Mouse (Mus musculus): ENCODE results near the gene Ngdn. TPM values are rescaled to one million over a fixed set of nuclear protein-coding genes. Genes with fewer than 3 reads are reported as not detected.
A peak's percentile ranks its signal among the peaks of the same experiment; 100 is the strongest.

Ngdn gene
- polyA plus RNA-seq, 1 experiment from 2014 or later = 28.8 TPM

DNA sequence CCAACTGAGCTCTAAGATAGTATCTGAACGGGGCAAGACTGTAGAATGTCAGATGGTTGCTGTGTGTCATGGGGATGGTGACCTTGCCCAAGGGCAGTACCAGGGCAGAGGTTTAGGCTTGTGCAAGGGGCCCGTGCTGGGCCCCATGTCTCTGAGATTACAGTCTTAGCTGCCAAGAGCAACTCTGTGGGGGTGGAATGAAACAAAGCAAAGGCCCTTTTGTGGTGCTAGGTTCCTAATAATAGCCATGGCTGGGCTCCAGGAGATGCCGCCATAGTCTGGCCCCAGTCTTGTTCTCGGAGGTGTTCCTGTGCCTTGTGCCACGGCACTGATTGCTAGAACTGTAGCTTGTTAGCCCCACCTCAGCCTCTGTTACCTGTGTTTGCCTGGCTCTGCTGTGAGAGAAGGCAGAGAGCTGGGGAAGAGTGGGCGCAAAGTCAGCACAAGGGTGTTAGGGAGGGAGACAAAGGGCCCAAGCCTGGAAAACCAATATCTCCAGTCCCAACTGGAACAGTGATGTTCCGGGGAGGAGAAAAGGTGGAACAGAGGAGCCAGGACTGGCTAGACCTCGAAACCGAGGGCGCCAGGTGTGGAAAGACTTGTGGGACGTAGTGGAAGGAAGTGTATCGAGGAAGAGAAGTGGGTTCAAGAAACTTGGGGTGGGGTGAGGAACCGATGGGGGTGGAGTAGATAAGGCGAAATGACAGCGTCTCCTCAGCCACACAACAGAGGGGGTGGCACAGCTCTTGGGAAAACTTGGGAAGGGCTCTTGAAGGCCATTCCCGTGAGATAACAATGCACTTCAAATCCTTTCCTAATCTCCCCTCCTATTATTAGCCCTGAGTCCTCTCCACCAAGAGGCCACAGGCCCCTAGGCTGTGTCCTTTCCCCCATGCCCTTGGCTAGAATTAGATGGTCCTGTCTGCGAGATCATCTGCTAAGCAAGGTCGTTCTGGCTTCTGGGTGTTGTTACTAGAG lies 11.1 kb upstream of the Ngdn start:
- 44% methylated on average over 18 of the region's 18 CpGs for WGBS (ENCODE audit: insufficient replicate concordance)
- ATAC-seq (ENCODE audit: low read depth) = no peak
- H3K4me1 ChIP-seq (ENCODE audit: control insufficient read depth, low read depth, low read length) = peaks cover 4% of the 10 kb centered on the region

GRCm38 (mm10) chr14:55005506-55005905 lies 9.7 kb upstream of the Ngdn start:
- Histone ChIP-seq H3K9me3 (replicated peaks; ENCODE audit: control insufficient read depth, low read length) (no peaks in the 10 kb centered on the region), H3K4me1 (ENCODE audit: control insufficient read depth, low read depth, low read length) (peaks cover 4% of the 10 kb centered on the region), H3K36me3 (ENCODE audit: control insufficient read depth, insufficient read depth) (no peaks in the 10 kb centered on the region), H3K27ac (ENCODE audit: low read length) (no peak overlapping the region), H3K9ac (ENCODE audit: low read depth, low read length) (no peak overlapping the region), H3K27me3 (ENCODE audit: control insufficient read depth, insufficient read depth, low read depth, low read length) (no peaks in the 10 kb centered on the region), H3K4me3 (ENCODE audit: low read depth, low read length) (no peak overlapping the region), H3K4me2 (ENCODE audit: low read depth, low read length) (no peak overlapping the region)
- 77% methylated on average over 2 of the region's 2 CpGs for WGBS (ENCODE audit: insufficient replicate concordance)
- no peak for ATAC-seq (ENCODE audit: low read depth)

More for the DNA sequence above, 11.1 kb upstream of the Ngdn start:
- H3K27me3 ChIP-seq (ENCODE audit: control insufficient read depth, insufficient read depth, low read depth, low read length) = no peaks in the 10 kb centered on the region
- no peak overlapping the region for H3K4me3 ChIP-seq (ENCODE audit: low read depth, low read length)
- H3K4me2 ChIP-seq (ENCODE audit: low read depth, low read length) = no peak overlapping the region
- H3K36me3 ChIP-seq (ENCODE audit: control insufficient read depth, insufficient read depth) = no peaks in the 10 kb centered on the region
- no peak overlapping the region for H3K27ac ChIP-seq (ENCODE audit: low read length)
- no peak overlapping the region for H3K9ac ChIP-seq (ENCODE audit: low read depth, low read length)
- H3K9me3 ChIP-seq (replicated peaks; ENCODE audit: control insufficient read depth, low read length) = no peaks in the 10 kb centered on the region

- WGBS (ENCODE audit: insufficient replicate concordance) = 71% methylated on average over 8 of the region's 8 CpGs
- Histone ChIP-seq H3K4me1 (ENCODE audit: control insufficient read depth, low read depth, low read length) (peaks cover 4% of the 10 kb centered on the region), H3K9me3 (replicated peaks; ENCODE audit: control insufficient read depth, low read length) (no peaks in the 10 kb centered on the region), H3K4me3 (ENCODE audit: low read depth, low read length) (no peak overlapping the region), H3K36me3 (ENCODE audit: control insufficient read depth, insufficient read depth) (no peaks in the 10 kb centered on the region), H3K27ac (ENCODE audit: low read length) (no peak overlapping the region), H3K9ac (ENCODE audit: low read depth, low read length) (no peak overlapping the region), H3K27me3 (ENCODE audit: control insufficient read depth, insufficient read depth, low read depth, low read length) (no peaks in the 10 kb centered on the region), H3K4me2 (ENCODE audit: low read depth, low read length) (no peak overlapping the region)
- no peak for ATAC-seq (ENCODE audit: low read depth)
Observed at GRCm38 (mm10) chr14:55005967-55006366, 9.3 kb upstream of the Ngdn start.

DNA sequence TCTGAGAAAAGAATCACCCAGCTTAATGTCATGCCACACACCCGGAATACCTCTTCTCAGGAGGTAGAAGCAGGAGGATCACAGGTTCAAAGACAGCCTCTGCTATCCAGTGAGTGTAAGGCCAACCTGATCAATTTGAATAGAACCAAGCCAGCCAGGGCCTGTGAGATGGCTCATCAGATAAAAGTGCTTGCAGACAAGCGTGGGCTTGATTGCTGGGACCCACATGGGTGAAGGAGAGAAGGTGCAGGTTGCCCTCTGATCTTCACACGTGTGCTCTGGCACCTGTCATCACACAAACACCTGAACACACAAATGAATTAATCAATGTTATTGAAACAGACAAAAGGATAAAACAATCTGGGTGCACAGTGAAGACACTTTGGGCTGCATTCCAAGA lies 8.7 kb upstream of the Ngdn start:
- 44% methylated on average over 3 of the region's 3 CpGs for WGBS (ENCODE audit: insufficient replicate concordance)
- H3K4me2 ChIP-seq (ENCODE audit: low read depth, low read length) = no peak overlapping the region
- no peak for ATAC-seq (ENCODE audit: low read depth)

GRCm38 (mm10) chr14:55007120-55007908 lies 7.9 kb upstream of the Ngdn start:
- Histone ChIP-seq H3K4me1 (ENCODE audit: control insufficient read depth, low read depth, low read length) (peaks cover 4% of the 10 kb centered on the region), H3K27me3 (ENCODE audit: control insufficient read depth, insufficient read depth, low read depth, low read length) (no peaks in the 10 kb centered on the region), H3K9ac (ENCODE audit: low read depth, low read length) (no peak overlapping the region), H3K4me2 (ENCODE audit: low read depth, low read length) (no peak overlapping the region), H3K36me3 (ENCODE audit: control insufficient read depth, insufficient read depth) (no peaks in the 10 kb centered on the region), H3K4me3 (ENCODE audit: low read depth, low read length) (no peak overlapping the region), H3K27ac (ENCODE audit: low read length) (no peak overlapping the region), H3K9me3 (replicated peaks; ENCODE audit: control insufficient read depth, low read length) (no peaks in the 10 kb centered on the region)
- 63% methylated on average over 9 of the region's 9 CpGs for WGBS (ENCODE audit: insufficient replicate concordance)
- no peak for ATAC-seq (ENCODE audit: low read depth)

More for the DNA sequence above, 8.7 kb upstream of the Ngdn start:
- Histone ChIP-seq H3K9ac (ENCODE audit: low read depth, low read length) (no peak overlapping the region), H3K4me3 (ENCODE audit: low read depth, low read length) (no peak overlapping the region), H3K36me3 (ENCODE audit: control insufficient read depth, insufficient read depth) (no peaks in the 10 kb centered on the region), H3K4me1 (ENCODE audit: control insufficient read depth, low read depth, low read length) (peaks cover 4% of the 10 kb centered on the region), H3K9me3 (replicated peaks; ENCODE audit: control insufficient read depth, low read length) (no peaks in the 10 kb centered on the region), H3K27me3 (ENCODE audit: control insufficient read depth, insufficient read depth, low read depth, low read length) (no peaks in the 10 kb centered on the region), H3K27ac (ENCODE audit: low read length) (no peak overlapping the region)

DNA sequence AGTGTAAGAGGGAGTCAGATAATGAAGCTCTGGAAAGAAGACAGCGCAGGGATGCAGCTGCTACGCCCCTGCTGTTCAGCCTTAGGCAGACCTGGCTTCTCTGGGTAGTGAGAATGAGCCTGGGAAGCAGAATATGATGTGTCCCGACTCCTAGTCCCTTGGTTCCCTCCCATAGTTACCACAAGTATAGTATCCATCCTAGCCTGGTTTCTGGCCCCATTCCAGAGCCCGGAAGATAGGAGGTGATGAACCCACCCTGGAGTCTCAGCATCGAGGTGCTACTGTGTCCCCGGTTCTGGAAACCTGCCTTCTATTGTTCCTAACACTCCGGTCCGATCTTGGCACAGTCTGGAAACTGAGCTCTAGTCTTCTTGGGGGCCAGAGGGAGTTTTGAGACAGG lies 6.8 kb upstream of the Ngdn start:
- no peak overlapping the region for H3K9ac ChIP-seq (ENCODE audit: low read depth, low read length)
- no peak for ATAC-seq (ENCODE audit: low read depth)
- no peak overlapping the region for H3K4me3 ChIP-seq (ENCODE audit: low read depth, low read length)
- H3K27me3 ChIP-seq (ENCODE audit: control insufficient read depth, insufficient read depth, low read depth, low read length) = no peaks in the 10 kb centered on the region
- H3K4me2 ChIP-seq (ENCODE audit: low read depth, low read length) = no peak overlapping the region
- peaks cover 4% of the 10 kb centered on the region for H3K4me1 ChIP-seq (ENCODE audit: control insufficient read depth, low read depth, low read length)
- H3K27ac ChIP-seq (ENCODE audit: low read length) = no peak overlapping the region
- H3K36me3 ChIP-seq (ENCODE audit: control insufficient read depth, insufficient read depth) = no peaks in the 10 kb centered on the region
- 61% methylated on average over 8 of the region's 8 CpGs for WGBS (ENCODE audit: insufficient replicate concordance)
- H3K9me3 ChIP-seq (replicated peaks; ENCODE audit: control insufficient read depth, low read length) = no peaks in the 10 kb centered on the region

DNA sequence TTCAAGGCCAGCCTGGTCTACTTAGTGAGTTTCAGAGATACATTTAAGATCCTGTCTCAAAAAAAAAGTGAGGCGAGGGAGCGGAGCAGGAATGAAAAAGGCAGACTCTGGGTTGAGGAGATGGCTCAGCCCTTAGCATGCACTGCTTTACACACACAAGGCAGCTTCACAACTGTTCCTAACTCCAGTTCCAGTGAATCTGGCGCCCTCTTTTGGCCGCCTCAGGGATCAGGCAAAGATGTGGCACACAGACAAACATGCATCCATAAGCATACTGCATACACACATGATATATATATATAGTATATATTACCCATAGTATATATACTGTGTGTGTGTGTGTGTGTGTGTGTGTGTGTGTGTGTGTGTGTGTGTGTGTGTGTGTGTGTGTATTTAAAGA lies 4.1 kb upstream of the Ngdn start:
- Histone ChIP-seq H3K4me2 (ENCODE audit: low read depth, low read length) (no peak overlapping the region), H3K27ac (ENCODE audit: low read length) (no peak overlapping the region), H3K36me3 (ENCODE audit: control insufficient read depth, insufficient read depth) (no peaks in the 10 kb centered on the region), H3K4me3 (ENCODE audit: low read depth, low read length) (no peak overlapping the region), H3K27me3 (ENCODE audit: control insufficient read depth, insufficient read depth, low read depth, low read length) (no peaks in the 10 kb centered on the region), H3K9ac (ENCODE audit: low read depth, low read length) (no peak overlapping the region), H3K9me3 (replicated peaks; ENCODE audit: control insufficient read depth, low read length) (no peaks in the 10 kb centered on the region), H3K4me1 (ENCODE audit: control insufficient read depth, low read depth, low read length) (peaks cover 5% of the 10 kb centered on the region)
- no peak for ATAC-seq (ENCODE audit: low read depth)
- WGBS (ENCODE audit: insufficient replicate concordance) = 59% methylated on average over 4 of the region's 4 CpGs

- peak overlapping the region; percentile 82 for H3K9ac ChIP-seq (ENCODE audit: low read depth, low read length)
- peak overlapping the region; percentile 85 for H3K27ac ChIP-seq (ENCODE audit: low read length)
- peaks cover 7% of the 10 kb centered on the region; the same call in 1 of the 2 replicates for H3K36me3 ChIP-seq (ENCODE audit: control insufficient read depth, insufficient read depth)
- H3K9me3 ChIP-seq (replicated peaks; ENCODE audit: control insufficient read depth, low read length) = no peaks in the 10 kb centered on the region
- peaks cover 9% of the 10 kb centered on the region for H3K4me1 ChIP-seq (ENCODE audit: control insufficient read depth, low read depth, low read length)
- H3K4me3 ChIP-seq (ENCODE audit: low read depth, low read length) = peak overlapping the region; percentile 95
- no peaks in the 10 kb centered on the region for H3K27me3 ChIP-seq (ENCODE audit: control insufficient read depth, insufficient read depth, low read depth, low read length)
- H3K4me2 ChIP-seq (ENCODE audit: low read depth, low read length) = peak overlapping the region; percentile 97
- under 1% methylated on average over 27 of the region's 27 CpGs for WGBS (ENCODE audit: insufficient replicate concordance)
- ATAC-seq (ENCODE audit: low read depth) = peak; percentile 33
Observed at GRCm38 (mm10) chr14:55014591-55014990, 663 bp upstream of the Ngdn start.

DNA sequence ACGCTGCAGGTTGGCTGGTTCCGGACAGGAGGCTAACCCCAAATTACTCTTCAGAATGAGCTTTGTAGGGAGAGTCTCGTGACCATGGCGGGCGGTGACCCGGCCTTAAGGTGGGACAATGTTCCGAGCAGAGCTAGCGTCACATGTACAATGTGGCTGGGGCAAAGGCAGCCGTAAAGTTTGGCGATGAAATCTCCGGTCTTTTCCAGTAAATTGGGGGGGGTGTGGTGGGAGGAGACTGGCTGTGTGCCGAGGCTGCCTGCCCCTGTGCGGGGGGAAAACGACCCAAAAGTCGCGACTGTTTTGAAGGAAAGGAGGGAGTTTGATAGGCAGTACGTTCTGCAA lies 485 bp downstream of the Ngdn start:
- peak overlapping the region; percentile 95 for H3K4me3 ChIP-seq (ENCODE audit: low read depth, low read length)
- peaks cover 7% of the 10 kb centered on the region for H3K36me3 ChIP-seq (ENCODE audit: control insufficient read depth, insufficient read depth)
- H3K9ac ChIP-seq (ENCODE audit: low read depth, low read length) = peak overlapping the region; percentile 84
- peak overlapping the region; percentile 97 for H3K4me2 ChIP-seq (ENCODE audit: low read depth, low read length)
- under 1% methylated on average over 17 of the region's 17 CpGs for WGBS (ENCODE audit: insufficient replicate concordance)
- no peaks in the 10 kb centered on the region for H3K9me3 ChIP-seq (replicated peaks; ENCODE audit: control insufficient read depth, low read length)
- H3K27ac ChIP-seq (ENCODE audit: low read length) = peak overlapping the region; percentile 86
- H3K4me1 ChIP-seq (ENCODE audit: control insufficient read depth, low read depth, low read length) = peaks cover 9% of the 10 kb centered on the region
- H3K27me3 ChIP-seq (ENCODE audit: control insufficient read depth, insufficient read depth, low read depth, low read length) = no peaks in the 10 kb centered on the region
- no peak; the same call in 1 of the 2 replicates for ATAC-seq (ENCODE audit: low read depth)
